Mouse (Mus musculus) ZHBTc4 (cell line): Measurements from ENCODE around the gene D930020B18Rik.

ENCODE experiments used
- DNase-seq: peaks from one replicate; pipeline ENCODE4 v3.0.0-alpha.2; 2011; ENCODE audit warnings: low read depth, low spot score

Gene D930020B18Rik

GRCm38 (mm10) chr10:121703619-121704018 lies 62.2 kb downstream of the D930020B18Rik start:
- no peak for DNase-seq

GRCm38 (mm10) chr10:121704871-121705270 lies 63.5 kb downstream of the D930020B18Rik start:
- no peak for DNase-seq

- DNase-seq, result no peak
Measured at GRCm38 (mm10) chr10:121705399-121706163, 64.2 kb downstream of the D930020B18Rik start.

- no peak for DNase-seq
Measured at GRCm38 (mm10) chr10:121716862-121717261, 75.5 kb downstream of the D930020B18Rik start.

DNA sequence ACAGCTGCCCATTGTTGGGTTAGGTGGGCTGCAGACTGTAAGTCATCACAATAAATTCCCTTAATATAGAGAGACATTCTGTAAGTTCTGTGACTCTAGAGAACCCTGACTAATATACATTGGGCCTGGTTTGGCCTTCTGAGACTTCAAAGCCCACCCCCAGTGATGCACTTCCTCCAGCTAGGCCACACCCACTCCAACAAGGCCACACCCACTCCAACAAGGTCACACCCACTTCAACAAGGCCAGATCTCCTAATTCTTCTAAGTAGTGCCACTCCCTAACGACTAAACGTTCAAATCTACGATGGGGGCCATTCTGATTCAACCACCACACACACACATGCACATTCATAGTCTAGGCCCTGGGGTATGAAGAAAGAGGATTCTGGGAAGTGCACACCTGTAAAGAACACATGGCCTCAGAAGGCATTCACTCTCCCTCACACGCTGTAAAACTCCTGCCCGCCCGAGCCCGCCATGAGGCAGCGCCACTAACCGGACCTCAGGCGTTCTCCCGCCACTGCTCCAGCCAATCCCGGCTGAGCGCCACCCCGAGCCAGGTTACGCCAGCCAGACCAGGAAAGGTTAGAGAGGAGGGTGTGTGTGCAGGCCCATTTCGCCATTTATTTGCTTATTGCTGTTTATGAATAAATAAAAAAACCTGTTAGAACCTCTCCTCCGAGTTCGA lies 77.7 kb downstream of the D930020B18Rik start:
- peak; percentile 78 for DNase-seq

GRCm38 (mm10) chr10:121720701-121721100 lies 79.3 kb downstream of the D930020B18Rik start:
- no peak for DNase-seq

DNA sequence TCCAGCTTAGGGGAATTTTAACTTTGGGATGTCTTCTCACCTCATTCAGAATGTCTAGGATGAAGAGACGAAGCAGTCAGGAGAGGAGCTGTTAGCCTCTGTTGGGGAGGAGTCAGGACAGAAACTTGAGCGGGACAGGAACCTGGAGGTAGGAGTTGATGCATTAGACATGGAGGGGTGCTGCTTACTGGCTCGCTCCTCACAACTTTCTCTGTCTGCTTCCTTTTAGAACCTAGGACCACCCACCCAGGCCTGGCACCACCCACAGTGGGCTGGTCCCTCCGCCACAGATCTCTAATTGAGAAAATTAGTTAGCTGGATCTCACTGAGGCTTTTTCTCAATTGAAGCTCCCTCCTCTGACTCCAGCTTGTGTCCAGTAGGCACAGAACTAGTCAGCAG lies 85.1 kb downstream of the D930020B18Rik start:
- peak; percentile 54 for DNase-seq

DNA sequence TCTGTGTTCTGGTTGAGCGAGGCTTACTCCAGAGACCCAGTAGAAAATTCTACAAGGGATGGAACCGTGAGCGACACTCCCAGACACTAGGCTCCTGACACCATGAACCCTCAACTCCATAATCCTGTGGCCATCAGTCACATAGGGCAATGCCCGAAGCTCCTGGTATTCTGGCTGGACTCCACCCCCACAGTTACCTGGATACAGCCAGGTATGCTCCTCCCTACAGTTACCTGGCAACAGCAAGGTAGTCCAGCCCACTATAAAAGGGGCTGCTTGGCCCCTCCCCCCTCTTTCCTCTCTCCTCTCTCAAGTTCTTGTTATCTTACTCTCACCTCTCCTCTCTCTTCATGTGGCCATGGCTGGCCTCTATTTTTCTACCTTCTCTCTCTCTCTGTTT lies 85.8 kb downstream of the D930020B18Rik start:
- DNase-seq, result no peak

DNA sequence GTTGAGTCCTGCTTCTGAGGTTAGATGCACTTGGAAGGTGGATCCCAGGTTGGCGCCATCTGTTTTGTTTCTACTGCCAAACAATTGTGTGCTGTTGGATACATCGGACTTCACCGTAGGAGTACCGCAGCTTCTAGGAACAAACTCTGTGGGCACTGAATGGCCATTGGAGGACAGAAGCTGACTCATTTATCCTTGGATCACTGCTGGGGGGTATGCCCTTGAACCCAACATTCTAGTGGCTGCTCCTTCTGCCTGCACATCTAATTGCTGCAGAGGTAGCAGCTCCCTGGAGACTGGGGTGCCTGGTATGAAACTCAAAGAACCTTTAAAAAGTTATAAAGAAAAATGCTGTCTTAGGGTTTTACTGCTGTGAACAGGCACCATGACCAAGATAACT lies 86.8 kb downstream of the D930020B18Rik start:
- DNase-seq, result no peak

- no peak for DNase-seq
Measured at GRCm38 (mm10) chr10:121731048-121731725, 89.8 kb downstream of the D930020B18Rik start.

DNA sequence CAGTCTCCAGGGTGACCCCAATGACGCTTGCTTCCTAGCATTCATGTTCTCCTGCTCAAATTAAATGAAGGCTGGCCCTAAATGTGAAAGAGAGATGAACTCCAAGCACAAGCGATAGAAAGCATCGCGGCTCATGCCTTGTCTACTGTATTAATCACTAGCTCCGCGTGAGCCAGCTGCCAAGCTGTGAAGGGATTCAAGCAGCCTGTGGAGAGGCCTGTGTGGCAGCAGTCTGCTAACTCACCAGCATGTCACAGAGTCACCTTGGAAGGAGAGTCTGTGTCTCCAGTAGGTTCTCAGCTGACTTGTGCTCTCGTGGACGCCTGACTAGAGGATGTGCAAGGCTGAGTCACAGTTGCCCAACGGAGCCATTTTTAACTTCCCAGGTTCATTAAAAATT lies 91.2 kb downstream of the D930020B18Rik start:
- DNase-seq, result no peak

- no peak for DNase-seq
Measured at GRCm38 (mm10) chr10:121737256-121737655, 95.9 kb downstream of the D930020B18Rik start.

DNA sequence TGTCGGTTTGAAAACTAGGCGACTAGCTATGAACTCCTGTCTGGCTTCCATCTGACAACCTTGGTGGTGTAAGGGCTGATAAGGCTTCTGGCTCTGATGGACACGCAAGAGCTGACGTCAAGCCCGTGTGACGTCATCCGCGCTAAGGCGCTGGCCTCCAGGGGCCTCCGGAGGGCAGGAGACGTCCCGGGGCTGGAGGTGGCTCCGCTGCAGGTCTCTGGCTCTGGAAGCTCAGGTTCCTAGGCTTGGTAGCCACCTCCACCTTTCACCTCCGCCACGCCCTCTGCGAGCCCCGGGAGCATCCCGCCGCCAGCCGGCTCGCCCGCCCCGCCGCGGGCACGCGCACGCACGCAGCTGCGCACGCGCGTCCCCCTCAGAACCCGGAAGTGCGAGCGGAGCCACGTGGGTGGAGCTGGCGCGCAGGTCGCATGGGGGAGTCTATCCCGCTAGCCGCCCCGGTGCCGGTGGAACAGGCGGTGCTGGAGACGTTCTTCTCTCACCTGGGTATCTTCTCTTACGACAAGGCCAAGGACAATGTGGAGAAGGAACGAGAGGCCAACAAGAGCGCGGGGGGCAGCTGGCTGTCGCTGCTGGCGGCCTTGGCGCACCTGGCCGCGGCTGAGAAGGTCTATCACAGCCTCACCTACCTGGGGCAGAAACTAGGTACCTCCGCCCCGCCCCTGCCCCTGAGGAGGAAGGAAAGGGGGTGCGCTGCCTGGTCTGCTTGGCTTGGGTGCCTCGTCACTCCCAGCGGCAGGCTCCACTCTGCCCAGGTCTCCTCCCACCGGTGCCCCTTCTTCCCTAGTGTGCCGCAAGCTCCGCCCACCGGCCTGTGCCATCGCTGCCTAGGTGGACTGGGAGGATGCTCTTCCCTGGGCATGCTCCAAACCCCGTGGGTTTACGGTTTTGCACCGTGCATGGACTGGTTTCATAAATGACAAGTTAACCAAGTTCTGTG lies 98.4 kb downstream of the D930020B18Rik start, which contains the start of gene BC048403:
BC048403 (plus strand) TSS at position 390 of the 958 bp plus-strand sequence.
- DNase-seq, result peak; percentile 93

- DNase-seq, result peak; percentile 67
Measured at GRCm38 (mm10) chr10:121742336-121742735, 100.9 kb downstream of the D930020B18Rik start.
